Mouse (Mus musculus) urinary bladder, postnatal 36 days (tissue): ENCODE measurements around the gene Pld4.

Experiments used
- DNase-seq, 2 experiments: peaks; one replicate each; pipeline ENCODE4 v3.0.0; 2022; ENCODE audit warnings: low spot score in 2 of 2, mixed read lengths in 1 of 2

Pld4 gene

DNA sequence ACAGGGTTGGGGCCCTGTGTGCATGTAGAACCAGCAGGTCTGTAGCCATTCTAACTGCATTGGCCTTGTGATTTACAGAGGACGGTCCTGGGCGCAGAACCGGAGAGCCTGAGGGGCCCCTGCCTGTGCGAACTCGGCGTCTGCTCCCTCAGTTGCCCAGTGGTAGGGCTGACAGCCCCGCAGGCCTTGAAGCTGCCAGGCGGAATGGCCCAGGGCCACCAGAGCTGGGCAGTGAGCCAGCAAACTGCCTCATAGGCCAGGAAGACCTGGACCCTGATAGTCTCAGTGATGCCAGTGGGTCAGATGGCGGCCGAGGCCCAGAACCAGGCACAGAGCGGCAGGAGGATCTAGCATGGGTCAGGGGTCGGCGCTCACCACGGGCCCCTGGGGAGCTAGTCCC, 22.7 kb upstream of the Pld4 start:
- no peak for DNase-seq

DNA sequence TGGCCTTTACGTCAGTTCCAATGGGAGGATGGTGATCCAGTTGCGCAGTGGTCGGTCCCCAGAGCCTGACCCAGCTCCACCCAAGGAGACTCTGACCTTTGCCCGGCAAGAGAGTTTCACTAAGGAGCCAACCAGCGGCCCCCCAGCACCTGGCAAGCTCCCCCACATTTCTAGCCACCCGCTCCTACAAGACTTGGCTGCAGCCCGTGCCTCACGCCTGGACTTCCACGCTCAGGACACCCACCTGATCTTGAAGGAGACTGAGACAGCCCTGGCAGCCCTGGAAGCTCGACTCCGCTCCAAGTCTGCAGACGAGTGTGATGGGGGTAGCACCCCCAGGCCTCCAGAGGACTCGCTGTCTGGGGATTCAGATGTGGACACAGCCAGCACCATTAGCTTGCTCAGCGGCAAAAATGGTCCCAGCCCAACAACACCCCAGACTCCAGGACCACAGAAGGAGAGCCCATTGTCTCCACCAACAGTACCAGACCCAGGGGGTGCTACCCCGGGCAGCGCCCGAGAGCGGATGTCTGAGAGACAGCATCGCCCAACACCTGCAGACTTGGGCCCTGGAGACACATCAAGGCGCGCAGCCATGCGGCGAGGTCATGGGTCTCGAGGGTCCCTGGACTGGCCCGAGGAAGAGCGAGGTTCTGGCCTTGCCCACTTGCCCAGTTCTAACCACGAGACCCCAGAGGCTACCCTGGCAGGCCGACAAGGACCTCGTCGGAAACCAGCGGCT, 22.0 kb upstream of the Pld4 start:
- no peak for DNase-seq

DNA sequence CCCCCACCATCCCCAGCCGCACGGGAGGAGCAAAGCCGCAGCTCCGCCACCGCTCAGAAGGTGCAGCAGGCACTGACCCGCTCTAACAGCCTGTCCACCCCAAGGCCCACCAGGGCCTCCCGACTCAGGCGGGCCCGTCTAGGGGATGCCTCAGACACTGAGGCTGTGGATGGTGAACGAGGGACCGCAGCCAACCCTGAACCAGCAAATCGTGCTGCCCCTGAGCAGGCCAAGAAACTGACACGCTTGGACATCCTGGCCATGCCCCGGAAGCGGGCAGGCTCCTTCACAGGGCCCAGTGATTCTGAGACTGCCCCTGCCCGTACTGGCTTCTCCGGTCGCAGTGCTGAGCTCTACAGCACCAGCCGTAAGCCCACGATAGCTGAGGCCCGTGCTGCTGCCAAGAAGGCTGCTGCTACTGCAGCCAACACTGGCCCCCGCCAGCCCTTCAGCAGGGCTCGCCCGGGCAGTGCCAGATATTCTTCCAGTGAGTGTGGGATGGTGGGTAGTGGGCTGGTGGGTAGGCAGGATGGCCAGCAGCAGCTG, 21.4 kb upstream of the Pld4 start:
- DNase-seq, result no peak

DNA sequence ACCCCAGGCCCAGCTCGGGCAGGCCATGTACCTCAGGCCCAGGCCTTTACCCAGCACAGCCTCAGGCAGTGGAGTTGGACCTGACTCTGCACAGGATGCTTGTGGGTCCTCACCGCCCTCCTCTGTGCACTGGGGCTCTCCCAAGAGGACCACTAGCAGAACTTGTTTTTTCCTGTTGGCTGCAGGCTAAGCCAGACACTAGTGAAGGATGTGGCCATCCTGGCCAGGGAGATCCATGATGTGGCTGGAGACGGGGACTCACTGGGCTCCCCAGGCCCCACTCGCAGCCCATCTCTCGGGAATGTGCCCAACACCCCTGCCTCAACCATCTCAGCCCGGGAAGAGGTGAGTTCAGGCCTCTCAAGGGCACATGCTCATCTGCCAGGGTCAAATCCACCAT, 17.7 kb upstream of the Pld4 start:
- DNase-seq, result no peak

DNA sequence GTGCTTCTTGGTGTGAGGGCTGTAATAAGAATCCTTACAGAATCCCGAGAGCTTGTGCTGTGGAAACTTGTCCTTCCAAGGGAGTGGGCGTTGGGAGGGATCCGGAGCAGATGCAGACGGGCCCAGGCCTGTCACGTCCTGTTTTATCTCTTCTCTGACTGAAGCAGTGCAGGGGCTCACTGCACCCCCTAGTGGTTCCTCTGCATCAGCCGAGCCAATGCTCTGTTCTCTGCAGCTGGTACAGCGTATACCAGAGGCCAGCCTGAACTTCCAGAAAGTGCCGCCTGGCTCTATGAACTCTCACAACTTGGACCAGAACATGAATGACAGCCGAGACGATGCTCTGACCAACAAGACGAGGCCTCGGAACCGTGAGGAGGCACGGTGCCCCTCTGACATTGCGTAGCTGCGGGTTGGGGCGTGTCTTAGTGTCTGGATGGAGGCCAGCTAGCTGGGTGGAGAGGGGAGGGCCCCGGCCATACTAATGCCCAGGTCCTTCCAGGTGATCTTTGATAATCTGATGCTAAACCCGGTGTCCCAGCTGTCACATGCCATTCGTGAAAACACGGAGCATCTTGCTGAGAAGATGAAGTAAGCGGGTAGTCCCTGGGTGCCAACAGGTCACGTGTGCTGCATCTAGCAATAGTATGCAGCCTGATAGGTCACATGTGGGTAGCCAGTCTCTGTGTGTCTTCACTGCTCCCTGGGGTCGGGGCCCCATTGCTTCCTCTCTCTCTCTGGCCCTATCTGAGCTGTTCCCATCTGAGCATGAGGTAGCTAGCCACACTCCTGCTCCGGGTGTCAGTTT, 17.1 kb upstream of the Pld4 start:
- DNase-seq, result peak; percentile 73 to 84

DNA sequence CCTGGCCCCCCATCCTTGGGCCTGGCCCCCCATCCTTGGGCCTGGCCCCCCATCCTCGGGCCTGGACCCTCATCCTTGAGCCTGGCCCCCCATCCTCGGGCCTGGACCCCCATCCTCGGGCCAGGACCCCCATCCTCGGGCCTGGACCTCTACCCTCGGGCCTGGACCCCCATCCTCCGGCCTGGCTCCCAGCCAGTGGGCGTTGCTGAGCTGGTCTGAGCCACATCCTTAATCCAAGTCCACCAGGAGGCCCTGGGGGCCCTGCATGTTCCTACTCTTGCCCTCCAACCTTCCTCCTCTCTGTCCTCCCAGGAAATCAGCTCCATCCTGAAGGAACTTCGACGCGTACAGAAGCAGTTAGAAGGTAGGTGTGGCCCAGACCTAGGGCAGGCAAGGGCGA, 16.2 kb upstream of the Pld4 start:
- DNase-seq, result no peak

DNA sequence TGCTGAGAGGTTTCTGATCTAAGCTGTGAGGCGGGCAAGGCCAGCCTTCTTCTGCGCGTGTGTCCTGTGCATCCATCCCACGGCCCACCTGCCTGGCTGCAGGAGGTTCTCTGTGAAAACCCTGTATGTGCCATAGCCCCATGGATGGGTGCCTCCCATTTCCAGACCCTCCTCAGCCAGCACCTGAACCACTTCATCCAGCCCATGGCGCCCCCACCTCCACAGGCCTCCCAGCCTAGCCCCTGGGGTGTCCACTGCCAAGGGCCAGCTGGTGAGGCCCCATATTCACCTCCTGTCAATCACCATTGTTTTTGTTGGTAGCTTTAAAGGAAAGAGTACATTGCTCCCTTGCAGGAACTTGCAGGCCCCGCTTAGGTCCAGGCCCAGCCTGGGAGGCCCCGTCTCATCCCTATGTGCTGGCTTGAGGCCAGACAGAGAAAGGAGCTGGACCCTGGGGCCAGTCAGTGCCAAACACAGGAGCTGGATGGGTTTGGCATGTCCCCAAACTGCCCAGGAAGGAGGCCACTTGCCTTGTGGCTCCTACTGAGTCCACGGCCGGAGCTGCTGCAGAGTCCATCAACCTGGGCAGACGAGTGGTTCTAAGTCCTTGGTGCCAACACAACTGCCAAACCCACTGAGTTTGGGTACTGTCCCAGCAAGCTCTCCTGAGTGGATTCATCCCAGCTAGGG, 15.4 kb upstream of the Pld4 start:
- no peak for DNase-seq

DNA sequence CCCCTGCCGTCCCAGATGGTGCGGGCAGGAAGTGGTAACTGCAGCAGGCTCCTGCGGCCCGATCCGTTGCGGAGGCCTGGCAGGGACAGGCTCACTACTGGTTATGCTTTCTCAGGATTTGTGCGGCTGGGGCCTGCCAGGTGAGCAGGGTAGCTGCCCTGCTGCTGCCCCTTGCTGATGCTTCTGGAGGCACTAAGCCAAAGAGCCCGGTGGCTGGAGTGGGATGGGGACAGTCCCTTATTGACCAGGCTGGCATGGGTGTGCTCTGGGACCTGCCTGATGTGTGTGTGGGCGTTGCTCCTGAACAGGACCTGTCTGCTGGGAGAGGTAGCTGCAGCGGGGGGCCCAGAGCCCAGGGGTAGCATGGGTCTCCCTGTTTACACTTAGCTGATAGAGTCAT, 14.7 kb upstream of the Pld4 start:
- DNase-seq, result no peak

DNA sequence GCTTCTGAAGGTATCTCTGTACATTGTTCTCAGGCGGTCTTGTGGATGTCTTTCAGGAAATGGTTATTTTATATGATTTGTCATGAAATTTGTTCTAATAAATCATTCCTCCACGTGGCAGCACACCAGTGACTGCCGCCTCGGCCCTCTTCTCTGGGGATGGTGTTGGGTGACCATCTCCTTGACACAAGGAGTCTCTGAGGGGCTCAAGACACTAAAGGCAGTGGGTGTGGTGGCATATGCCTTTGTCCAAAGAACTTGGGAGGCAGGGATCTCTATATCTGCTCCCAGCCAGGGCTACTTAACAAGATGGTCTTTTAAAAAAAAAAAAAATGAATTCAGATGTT, 14.0 kb upstream of the Pld4 start:
- no peak for DNase-seq

DNA sequence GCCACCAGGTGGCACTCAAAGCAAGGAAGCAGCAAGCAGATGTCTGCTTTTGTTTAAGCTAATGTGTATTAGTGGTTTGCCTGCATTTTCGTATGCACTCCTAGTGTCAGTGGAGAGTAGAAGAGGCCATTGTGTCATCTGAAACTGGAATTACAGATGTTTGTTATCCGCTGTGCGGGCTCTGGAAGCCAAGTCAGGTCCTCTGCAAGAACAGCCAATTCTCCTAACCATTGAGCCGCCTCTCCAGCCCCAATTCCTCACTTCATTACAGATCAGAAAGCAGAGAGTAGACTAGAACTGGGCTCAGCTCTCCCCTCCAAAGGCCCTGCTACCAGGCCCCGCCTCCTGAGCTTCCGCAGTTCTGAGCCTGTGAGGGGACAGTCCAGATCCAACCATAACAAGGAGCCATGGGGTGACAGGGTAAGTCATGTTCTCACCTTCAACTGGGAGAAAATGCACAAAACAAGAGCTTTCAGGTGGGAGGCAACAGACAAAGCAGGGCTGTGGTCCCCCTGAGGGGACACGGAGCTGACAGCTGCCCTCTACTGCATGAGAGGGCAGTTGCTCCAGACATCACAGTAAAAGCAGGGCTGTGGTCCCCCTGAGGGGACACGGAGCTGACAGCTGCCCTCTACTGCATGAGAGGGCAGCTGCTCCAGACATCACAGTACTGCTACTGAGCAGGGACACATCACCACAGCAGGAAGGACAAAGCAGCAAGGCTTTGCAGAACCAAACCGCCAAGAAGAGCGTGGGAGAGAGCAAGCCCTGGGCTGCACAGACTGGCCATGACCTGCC, 13.4 kb upstream of the Pld4 start:
- peak in 1 of 2 experiments; percentile 33 for DNase-seq

DNA sequence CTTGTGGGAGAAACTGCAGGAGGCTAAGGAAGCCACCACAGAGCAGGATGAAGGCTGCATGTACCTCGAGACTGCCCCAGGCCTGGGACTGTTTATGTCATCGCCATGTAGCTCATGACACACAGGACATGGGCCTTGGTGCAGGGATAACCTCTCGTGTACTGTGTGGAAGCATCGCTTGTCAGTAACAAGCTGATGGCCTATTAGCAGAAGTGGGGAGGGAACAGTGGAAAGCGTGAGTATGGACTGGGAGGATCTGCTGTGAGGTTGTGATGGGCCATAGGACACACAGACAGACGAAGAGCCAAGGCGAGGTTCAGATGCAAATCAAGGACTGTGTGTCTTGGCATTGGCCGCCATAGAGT, 12.9 kb upstream of the Pld4 start:
- DNase-seq, result no peak

DNA sequence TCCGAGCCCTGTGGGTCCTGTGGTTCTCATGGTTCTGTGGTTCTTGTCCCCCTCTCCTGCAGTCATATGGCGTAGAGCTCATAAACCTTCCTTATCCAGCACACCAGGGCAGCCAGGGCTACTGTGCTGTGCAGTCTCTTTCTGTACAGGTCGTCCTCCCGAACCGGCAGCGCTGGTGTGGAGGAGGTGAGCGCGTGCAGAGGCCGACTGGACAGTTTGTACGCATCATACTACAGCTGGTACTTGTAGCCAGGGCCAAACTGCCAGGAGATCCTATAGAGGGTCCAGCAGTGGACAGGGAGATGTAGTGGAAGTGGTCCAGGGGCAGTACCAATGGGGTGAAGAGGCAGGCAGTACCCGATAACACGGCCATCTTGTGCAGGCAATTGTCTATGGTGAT, 9.5 kb upstream of the Pld4 start:
- no peak for DNase-seq

DNA sequence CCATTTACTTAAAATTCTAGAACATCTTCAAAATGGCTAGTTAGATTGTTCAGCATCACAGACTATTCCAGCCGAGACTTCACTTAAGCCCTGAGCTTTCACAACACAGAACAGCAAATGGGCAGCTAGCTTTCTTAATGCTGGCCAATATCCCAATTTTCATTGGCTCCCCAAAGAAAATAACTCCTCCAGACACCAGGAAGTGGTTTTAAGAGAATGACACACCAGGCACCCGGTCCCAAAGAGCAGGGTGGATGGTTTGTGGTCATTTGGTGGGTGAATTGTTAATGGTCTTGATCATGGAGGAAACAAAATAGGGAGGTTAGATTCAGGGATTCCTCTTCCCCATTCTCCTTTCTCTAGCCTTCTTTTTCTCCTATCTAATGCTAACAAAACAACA, 8.1 kb upstream of the Pld4 start:
- DNase-seq, result no peak

DNA sequence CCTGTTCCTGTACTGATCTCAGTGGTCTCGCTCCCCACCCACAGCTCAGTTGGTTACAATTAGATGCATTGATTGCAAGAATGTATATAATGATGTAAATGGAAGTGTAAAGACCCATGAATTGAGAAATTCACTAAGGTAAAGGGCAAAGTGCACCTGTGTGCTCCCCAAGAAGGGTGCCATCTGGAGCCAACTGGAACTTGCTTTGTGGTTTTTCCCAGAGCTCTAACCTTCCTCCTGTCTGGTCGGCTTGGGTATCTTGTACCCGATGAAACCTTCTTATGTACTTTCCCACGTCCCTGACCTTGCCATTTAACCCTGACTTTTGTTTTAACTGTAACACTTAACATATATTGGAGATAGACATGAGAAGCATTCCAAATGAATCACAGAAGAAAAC, 4.6 kb upstream of the Pld4 start:
- no peak for DNase-seq

DNA sequence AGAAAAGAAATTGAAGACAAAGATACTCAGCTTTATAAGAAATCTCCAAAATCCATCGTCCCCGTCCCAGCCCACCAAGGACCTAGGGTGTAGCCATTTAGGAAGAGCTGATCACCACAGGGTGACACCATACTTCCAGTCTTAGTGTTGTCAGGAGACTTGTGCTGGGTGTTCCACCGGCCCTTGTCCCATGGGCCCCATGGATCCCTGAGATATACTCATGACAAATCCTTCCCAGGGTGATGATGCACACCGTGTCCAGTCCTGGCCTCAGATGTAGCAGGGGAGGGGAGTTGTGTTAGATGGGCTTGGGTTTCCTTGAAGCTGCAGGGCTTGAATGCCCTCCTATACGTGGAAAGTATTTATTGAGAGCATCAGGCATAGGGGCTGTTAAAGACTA, 2.6 kb upstream of the Pld4 start:
- DNase-seq, result no peak

DNA sequence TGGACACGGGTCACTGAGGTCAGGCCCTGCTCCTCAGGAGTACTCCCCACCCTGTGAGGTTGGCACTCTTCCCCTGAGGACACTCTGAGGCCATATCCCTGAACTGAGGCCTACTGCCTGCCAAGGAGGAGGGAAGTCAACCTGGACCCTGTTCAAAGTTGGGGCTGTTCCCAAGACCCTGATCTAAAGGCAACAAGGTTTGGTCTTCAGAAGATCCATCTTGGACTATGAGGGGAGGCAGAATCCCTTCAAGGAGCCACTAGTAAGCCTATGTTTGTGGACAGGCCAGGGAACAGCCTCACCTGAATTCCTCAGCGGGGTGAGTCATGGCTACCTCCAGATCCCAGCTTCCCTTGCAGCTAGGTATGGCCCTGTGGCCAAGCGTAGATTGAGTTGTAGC, 984 bp upstream of the Pld4 start:
- no peak for DNase-seq

DNA sequence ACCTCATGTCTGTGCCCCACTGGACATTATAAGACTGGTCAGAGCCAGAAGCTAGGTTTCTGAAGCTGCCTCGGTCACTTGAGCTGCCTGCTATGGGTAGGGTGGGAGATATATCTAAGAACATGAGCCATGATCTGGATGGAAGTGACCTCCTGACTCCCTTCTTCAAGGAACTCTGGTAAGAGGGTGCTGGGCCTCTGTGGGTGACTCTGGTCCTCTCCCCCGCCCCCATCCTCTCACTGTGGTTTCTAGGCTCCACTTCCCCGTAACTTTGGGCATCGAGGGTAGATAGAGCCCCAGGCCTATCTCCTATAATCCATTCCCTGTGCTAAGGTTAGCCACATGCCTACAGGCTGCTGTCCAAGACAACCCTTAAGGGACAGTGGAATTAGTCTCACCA, 956 bp downstream of the Pld4 start:
- no peak for DNase-seq

DNA sequence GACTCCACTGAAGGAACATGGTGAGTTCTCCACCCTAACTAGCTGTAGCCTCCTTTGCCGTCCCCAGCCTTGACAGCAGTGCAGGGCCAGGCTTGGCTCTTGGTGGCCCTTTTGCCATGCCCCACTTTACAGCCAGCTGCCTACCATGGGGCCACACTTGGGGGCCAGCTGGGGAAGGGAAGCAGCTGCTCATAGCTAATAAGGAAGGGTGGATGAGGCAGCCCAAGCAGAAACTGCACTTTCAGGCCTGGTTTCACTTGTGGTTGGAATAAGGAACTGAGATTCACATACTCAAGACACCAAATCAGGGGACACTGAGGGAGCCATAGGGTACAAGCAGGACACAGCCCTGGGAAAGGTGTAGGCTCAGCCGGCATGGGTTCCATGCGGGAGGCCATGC, 1.6 kb downstream of the Pld4 start:
- DNase-seq, result no peak

DNA sequence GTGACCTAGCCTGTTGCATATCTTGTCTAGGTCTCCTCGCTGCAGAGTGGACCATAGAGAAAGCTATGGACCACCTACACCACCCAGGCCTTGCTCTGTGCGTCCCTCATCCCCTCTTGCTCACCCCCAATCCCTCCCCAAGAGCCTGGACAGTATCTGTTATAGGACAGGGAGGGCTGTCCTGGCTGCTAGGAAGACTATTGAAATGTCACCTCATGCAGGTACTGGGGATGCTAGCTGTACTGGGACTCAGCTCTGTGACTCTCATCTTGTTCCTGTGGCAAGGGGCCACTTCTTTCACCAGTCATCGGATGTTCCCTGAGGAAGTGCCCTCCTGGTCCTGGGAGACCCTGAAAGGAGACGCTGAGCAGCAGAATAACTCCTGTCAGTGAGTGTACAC, 2.7 kb downstream of the Pld4 start:
- no peak for DNase-seq

DNA sequence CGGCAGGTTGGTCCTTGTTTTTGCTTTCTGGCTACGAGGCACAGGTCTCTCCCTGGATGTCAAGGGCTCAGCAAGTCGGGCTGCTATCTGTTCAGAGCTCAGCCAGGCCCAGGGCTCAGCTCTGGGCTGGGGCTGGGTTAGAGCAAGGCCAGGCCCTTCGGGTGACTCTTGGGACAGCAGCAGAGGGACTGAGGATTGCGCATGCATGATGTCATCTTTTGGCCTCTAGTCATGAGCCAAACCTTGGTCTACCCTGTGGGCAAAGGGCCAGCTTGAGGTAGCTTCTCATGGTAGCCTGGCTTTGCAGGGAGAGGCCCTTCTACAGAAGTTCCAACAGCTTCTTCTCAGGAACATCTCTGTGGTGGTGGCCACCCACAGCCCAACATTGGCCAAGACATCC, 3.7 kb downstream of the Pld4 start:
- DNase-seq, result no peak

DNA sequence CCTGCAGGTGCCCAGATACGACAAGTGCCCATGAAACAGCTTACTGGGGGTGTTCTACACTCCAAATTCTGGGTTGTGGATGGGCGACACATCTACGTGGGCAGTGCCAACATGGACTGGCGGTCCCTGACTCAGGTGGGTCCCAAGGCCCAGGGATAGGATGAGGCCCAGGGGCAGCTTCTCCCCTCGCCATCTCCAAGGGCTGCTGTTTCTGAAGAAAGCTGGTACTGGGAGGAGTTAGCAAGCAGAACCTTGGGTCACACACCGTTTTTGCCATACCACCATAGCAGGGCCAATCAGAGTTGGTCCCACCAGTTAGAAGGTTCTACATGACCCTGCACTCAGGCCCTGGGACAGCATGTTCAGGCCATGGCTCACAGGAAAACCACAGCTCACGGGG, 4.5 kb downstream of the Pld4 start:
- no peak for DNase-seq

DNA sequence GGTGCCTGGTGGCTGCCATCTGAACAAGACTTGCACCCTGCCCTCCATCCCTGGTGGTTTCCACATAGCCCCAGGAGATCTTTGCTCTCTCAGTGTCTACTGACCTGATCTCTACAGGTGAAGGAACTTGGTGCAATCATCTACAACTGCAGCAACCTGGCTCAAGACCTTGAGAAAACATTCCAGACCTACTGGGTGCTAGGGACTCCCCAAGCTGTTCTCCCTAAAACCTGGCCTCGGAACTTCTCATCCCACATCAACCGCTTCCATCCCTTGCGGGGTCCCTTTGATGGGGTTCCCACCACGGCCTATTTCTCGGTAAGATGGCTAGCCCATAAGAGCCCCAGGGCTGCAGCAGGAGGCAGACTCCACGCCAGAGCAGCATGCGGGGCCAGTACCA, 6.1 kb downstream of the Pld4 start:
- DNase-seq, result no peak
